Mouse (Mus musculus) kidney, postnatal 0 days (tissue): ENCODE results near the gene Glud1. TPM values are rescaled to one million over a fixed set of nuclear protein-coding genes. Genes with fewer than 3 reads are reported as not detected.

Experiments used
- ATAC-seq: fragments of 200-750 bp; cut with Nextera tagmentation; replicated peaks from 2 replicates; pipeline ENCODE4 v1.8.0; 2017; ENCODE audit warnings: low read depth, moderate number of reproducible peaks, moderate TSS enrichment, moderate library complexity; ENCODE audit not compliant: low FRiP score
- DNase-seq: peaks from one replicate; pipeline ENCODE4 v3.0.0-alpha.2; 2016; ENCODE audit warnings: low spot score
- H3K27ac ChIP-seq: fragments of 300-500 bp; sonication (generic); 2 replicates; pipeline ENCODE4 v1.5.1; 2014; ENCODE audit warnings: mild to moderate bottlenecking
- H3K27me3 ChIP-seq: fragments of 300-500 bp; sonication (generic); 2 replicates; pipeline ENCODE4 v1.6.1; 2014; ENCODE audit warnings: low read length, mixed read lengths; ENCODE audit not compliant: insufficient read depth
- H3K36me3 ChIP-seq: fragments of 300-500 bp; sonication (generic); 2 replicates; pipeline ENCODE4 v1.6.1; 2014; ENCODE audit warnings: low read length, mixed read lengths; ENCODE audit not compliant: insufficient read depth
- H3K4me1 ChIP-seq: fragments of 300-500 bp; sonication (generic); replicated peaks from 2 replicates; pipeline ENCODE4 v1.6.1; 2014; ENCODE audit warnings: antibody characterized with exemption, low read length, mixed read lengths; ENCODE audit not compliant: insufficient read depth
- H3K4me2 ChIP-seq: fragments of 300-500 bp; sonication (generic); 2 replicates; pipeline ENCODE4 v1.6.1; 2014; ENCODE audit warnings: mild to moderate bottlenecking, low read length, moderate library complexity, mixed read lengths
- H3K4me3 ChIP-seq: fragments of 300-500 bp; sonication (generic); replicated peaks from 2 replicates; pipeline ENCODE4 v1.5.1; 2014; ENCODE audit warnings: low read depth, low read length
- H3K9ac ChIP-seq: fragments of 300-500 bp; sonication (generic); 2 replicates; pipeline ENCODE4 v1.6.1; 2014; ENCODE audit warnings: low read depth, low read length
- H3K9me3 ChIP-seq: fragments of 300-500 bp; sonication (generic); replicated peaks from 2 replicates; pipeline ENCODE4 v1.6.1; 2016; ENCODE audit warnings: low read length, inconsistent platforms, mixed read lengths
- CTCF ChIP-seq: IDR thresholded peaks from 2 replicates; pipeline ENCODE4 v1.5.1; 2016; ENCODE audit warnings: antibody characterized with exemption, low read depth, mild to moderate bottlenecking, moderate library complexity
- WGBS: fragments of 180-500 bp; shearing (Covaris S2); extraction: QIAGEN DNeasy Blood & Tissue Kit; methylation state at CpG from one replicate; pipeline ENCODE4 v1.1.7; 2014; 5-methylcytosine and 5-hydroxymethylcytosine counted together
- polyA plus RNA-seq: library from polyadenylated mRNA; unstranded; fragments of >200 nt; fragmentation: Nextera tagmentation; extraction: Ambion mirVana; gene quantifications from 2 replicates; pipeline ENCODE4 v1.2.1, GENCODE M21; 2015

Glud1 gene
- 160 and 161 TPM in 2 replicates for polyA plus RNA-seq

DNA sequence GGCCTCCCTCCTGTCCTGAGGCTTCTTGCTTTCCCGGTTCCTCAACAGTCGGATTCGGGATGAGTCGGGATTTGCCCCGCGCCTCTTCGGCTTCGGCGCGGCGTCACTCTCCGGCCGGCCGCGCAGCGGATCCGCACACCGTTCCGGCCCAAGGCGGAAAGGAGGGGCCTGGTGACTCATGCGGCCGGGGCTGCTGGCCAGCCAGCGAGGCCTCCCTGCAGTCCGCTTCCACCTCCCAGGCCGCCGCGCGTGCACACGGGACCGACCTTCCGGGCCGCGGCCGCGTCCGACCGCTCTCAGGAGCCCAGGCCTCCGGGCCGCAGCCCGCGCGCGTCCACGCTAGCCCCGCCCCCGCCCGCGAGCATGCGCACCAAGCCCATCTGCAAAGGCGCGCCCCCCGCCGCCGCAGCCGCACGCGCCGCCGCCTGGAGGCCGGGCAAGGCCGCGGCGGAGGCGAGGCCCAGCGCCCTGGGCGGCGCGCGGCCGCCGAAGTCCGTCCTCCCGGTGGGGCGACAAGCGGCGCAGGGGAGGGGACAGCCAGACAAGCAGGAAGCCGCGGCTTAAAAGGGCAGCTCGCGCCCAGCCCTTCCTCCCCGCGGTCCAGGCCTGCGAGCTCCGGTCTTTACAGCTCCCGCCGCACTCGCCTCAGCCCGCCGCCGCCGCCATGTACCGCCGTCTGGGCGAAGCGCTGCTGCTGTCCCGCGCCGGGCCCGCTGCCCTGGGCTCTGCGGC, at the start of gene Glud1, which contains the start of gene Shld2:
Gene Glud1 (plus strand): TSS at position 494 of the 732 bp plus-strand sequence.
Gene Shld2 (minus strand): TSS at position 260 of the 732 bp plus-strand sequence.
- WGBS, result under 1% methylated on average over 80 of the region's 100 CpGs
- Histone ChIP-seq H3K4me3 (peak within 1 kb of the TSS; percentile 97), H3K9ac (peak within 1 kb of the TSS; percentile 98), H3K9me3 (no peaks in the 10 kb centered on the region), H3K36me3 (no peaks in the 10 kb centered on the region), H3K4me2 (peak within 1 kb of the TSS; percentile 72), H3K27ac (peak within 1 kb of the TSS; percentile 99), H3K27me3 (no peaks in the 10 kb centered on the region), H3K4me1 (0 out of 2 replicates have a peak, but pooled peaks cover 4% of the 10 kb centered on the region)
- TF ChIP-seq CTCF, result no peak
- DNase-seq (peak; percentile 96), ATAC-seq (peak; percentile 98)

DNA sequence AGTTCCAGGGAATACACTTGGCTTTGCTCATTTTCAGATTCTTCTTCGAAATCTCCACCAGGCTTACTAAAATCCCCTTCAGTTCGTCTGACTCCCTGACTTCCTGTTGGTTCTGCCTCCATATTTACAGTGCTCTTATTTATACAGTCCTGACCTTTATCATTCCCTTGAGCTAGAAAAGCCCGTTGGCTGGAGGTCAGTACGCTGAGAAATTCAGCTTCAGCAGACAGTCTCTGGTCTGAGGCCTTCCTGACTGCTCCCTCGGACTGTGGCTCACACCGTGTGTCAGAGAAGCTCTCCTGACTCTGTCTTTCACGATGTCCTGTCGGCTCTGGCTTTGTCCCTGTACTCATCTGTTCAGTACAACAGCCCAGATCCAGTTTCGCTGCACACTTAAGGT, 42.5 kb upstream of the Glud1 start:
- H3K4me2 ChIP-seq, result no peak overlapping the region
- H3K27ac ChIP-seq, result 0 out of 2 replicates have a peak overlapping the region, but pooled peaks have one; percentile 1
- no peak overlapping the region for H3K9ac ChIP-seq
- TF ChIP-seq CTCF, result no peak
- H3K36me3 ChIP-seq, result no peaks in the 10 kb centered on the region
- no peaks in the 10 kb centered on the region for H3K27me3 ChIP-seq
- WGBS, result 45% methylated on average over 9 of the region's 9 CpGs
- peak; percentile 33 for DNase-seq
- H3K4me3 ChIP-seq, result no peak overlapping the region
- no peaks in the 10 kb centered on the region for H3K9me3 ChIP-seq
- no peaks in the 10 kb centered on the region; the same call in 1 of the 2 replicates for H3K4me1 ChIP-seq
- ATAC-seq, result no peak

DNA sequence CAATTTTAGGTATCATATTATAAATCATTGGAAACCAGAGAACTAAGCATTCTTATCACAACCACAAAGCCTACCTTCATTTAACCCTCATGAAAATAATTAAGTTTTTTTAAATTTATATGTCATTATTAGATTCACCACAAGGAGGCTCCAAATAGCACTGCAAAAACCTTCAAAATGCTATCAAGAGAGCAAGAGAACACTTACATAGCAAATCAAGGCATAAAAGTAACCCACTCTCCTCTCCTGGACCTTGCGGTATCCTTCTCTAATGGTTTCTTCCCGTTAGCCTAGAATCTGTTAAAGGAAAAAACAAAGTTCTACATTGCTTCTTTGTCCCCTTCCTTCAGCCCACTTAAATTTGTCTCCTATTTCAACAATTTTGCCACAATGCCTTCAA, 37.2 kb upstream of the Glud1 start:
- H3K4me2 ChIP-seq, result no peak overlapping the region
- H3K27ac ChIP-seq, result no peak overlapping the region
- no peak overlapping the region for H3K9ac ChIP-seq
- peak; percentile 79 for DNase-seq
- no peaks in the 10 kb centered on the region for H3K9me3 ChIP-seq
- TF ChIP-seq CTCF, result peak; percentile 87
- no peaks in the 10 kb centered on the region; the same call in 1 of the 2 replicates for H3K4me1 ChIP-seq
- H3K27me3 ChIP-seq, result no peaks in the 10 kb centered on the region
- WGBS, result 41% methylated on average over 2 of the region's 2 CpGs
- no peak for ATAC-seq
- H3K36me3 ChIP-seq, result no peaks in the 10 kb centered on the region
- no peak overlapping the region for H3K4me3 ChIP-seq

DNA sequence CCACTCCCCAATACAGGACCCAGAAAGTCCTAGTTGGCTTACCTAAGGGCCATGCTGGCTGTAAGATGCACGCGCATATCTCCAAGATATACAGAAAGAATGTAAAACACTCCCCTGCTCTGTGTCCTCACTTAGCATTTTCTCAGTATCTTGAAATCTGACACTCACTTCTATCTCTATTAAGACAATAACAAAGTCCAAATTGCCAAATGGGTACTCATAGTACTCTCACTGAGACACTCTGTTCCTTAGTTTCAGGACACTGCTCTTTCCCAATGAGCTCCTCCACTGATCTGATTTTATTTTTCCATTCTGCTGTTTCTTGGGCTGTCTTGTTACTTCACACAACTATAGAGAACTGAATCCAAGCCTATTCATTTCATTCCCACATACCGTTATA, 36.4 kb upstream of the Glud1 start:
- DNase-seq (no peak), ATAC-seq (no peak)
- no peak overlapping the region for H3K4me2 ChIP-seq
- H3K4me3 ChIP-seq, result no peak overlapping the region
- no peaks in the 10 kb centered on the region for H3K9me3 ChIP-seq
- WGBS, result 95% methylated on average over 3 of the region's 3 CpGs
- no peaks in the 10 kb centered on the region for H3K27me3 ChIP-seq
- no peaks in the 10 kb centered on the region for H3K36me3 ChIP-seq
- no peak overlapping the region for H3K9ac ChIP-seq
- TF ChIP-seq CTCF, result no peak
- H3K27ac ChIP-seq, result no peak overlapping the region
- no peaks in the 10 kb centered on the region; the same call in 1 of the 2 replicates for H3K4me1 ChIP-seq

DNA sequence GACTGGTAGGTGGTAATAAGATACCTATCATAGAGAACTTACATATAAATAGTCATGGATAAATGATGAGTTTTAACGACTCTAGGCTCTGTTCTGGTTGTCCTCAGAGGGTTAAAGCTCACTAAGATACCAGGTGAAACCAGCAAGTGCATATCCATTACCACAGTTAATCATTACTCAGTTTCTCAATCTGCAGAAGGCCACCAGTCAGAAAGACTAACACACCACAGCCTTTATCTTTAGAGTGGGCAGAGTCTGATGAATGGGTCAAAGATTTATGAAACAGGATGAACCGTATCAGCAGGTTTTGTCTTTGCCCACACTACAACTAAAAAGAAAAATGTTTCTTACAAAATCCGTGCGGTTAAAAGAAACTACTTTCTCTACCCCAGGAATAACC, 35.3 kb upstream of the Glud1 start:
- no peak overlapping the region for H3K27ac ChIP-seq

DNA sequence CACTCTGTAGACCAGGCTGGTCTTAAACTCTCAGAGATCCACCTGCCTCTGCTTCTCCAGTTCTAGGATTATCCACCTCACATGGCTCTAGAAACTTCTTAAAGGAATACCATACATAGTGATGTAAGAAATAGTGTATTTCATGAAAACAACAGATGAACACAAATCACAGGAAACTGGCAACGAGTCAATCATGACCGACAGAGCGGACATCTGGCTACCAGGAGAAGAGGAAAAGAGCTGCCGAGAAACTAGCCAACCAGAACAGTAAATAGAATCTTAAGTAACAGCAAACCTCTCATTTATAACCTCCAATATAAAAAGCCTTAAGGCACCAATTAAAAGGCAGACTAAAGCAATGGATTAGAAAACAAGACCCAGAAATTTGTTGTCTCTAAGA, 30.8 kb upstream of the Glud1 start:
- no peak overlapping the region for H3K9ac ChIP-seq
- no peaks in the 10 kb centered on the region for H3K9me3 ChIP-seq
- WGBS, result 46% methylated on average over 4 of the region's 4 CpGs
- H3K4me3 ChIP-seq, result no peak overlapping the region
- H3K27me3 ChIP-seq, result no peaks in the 10 kb centered on the region
- no peaks in the 10 kb centered on the region; the same call in 1 of the 2 replicates for H3K4me1 ChIP-seq
- H3K4me2 ChIP-seq, result no peak overlapping the region
- DNase-seq (no peak), ATAC-seq (no peak)
- no peaks in the 10 kb centered on the region for H3K36me3 ChIP-seq
- H3K27ac ChIP-seq, result no peak overlapping the region
- TF ChIP-seq CTCF, result no peak

More for the DNA sequence above, 35.3 kb upstream of the Glud1 start:
- Histone ChIP-seq H3K9ac (no peak overlapping the region), H3K27me3 (no peaks in the 10 kb centered on the region), H3K4me2 (no peak overlapping the region), H3K9me3 (no peaks in the 10 kb centered on the region), H3K4me3 (no peak overlapping the region), H3K36me3 (no peaks in the 10 kb centered on the region), H3K4me1 (no peaks in the 10 kb centered on the region; the same call in 1 of the 2 replicates)
- WGBS, result 65% methylated on average over 4 of the region's 4 CpGs
- peak; percentile 49; the same call in 1 of the 2 replicates for ATAC-seq
- DNase-seq, result no peak
- TF ChIP-seq CTCF, result no peak
